Mouse (Mus musculus): ENCODE results near the gene Olfr437.
"Not testable (repeated sequence)": the region's sequence is repeated elsewhere in the genome, so short reads cannot be mapped to it uniquely, and the experiment has no call there.

The Olfr437 gene

GRCm38 (mm10) chr6:43162982-43163381 lies at the start of gene Olfr437:
Gene Olfr437 (plus strand): TSS chr6:43163282.
- DNase-seq: no peak

- DNase-seq: not testable (repeated sequence)
Observed at GRCm38 (mm10) chr6:43146267-43146666, 16.8 kb upstream of the Olfr437 start, which contains the start of gene Olfr237-ps1. Gene Olfr237-ps1 (plus strand): TSS chr6:43146567.

GRCm38 (mm10) chr6:43159502-43159901 lies 3.6 kb upstream of the Olfr437 start:
- no peak for DNase-seq

GRCm38 (mm10) chr6:43167246-43167645 lies 4.2 kb downstream of the Olfr437 start:
- DNase-seq: no peak

GRCm38 (mm10) chr6:43171840-43172239 lies 8.8 kb downstream of the Olfr437 start, which contains the start of gene Olfr13:
Gene Olfr13 (plus strand): TSS chr6:43172140.
- no peak for DNase-seq

GRCm38 (mm10) chr6:43178129-43178528 lies 15.0 kb downstream of the Olfr437 start:
- no peak for DNase-seq

- no peak for DNase-seq
Observed at GRCm38 (mm10) chr6:43178584-43179501, 15.8 kb downstream of the Olfr437 start.

- DNase-seq: no peak
Observed at GRCm38 (mm10) chr6:43190986-43191385, 27.9 kb downstream of the Olfr437 start.

- no peak for DNase-seq
Observed at GRCm38 (mm10) chr6:43196781-43197180, 33.7 kb downstream of the Olfr437 start, which contains the start of gene Olfr435. Gene Olfr435 (plus strand): TSS chr6:43197146.

GRCm38 (mm10) chr6:43198094-43198493 lies 35.0 kb downstream of the Olfr437 start:
- no peak for DNase-seq

- DNase-seq: no peak
Observed at GRCm38 (mm10) chr6:43202786-43203185, 39.7 kb downstream of the Olfr437 start.

- DNase-seq: no peak
Observed at GRCm38 (mm10) chr6:43205355-43205754, 42.3 kb downstream of the Olfr437 start.

- not testable (repeated sequence) for DNase-seq
Observed at GRCm38 (mm10) chr6:43212873-43213272, 49.8 kb downstream of the Olfr437 start, which contains the start of gene Olfr434. Gene Olfr434 (plus strand): TSS chr6:43213021.

All from thymus, postnatal 4 days (tissue).